Mouse (Mus musculus) spleen, postnatal 14 days (tissue): ENCODE results near the gene Hoxa6.

Experiments used
- DNase-seq, 2 experiments: peaks; one replicate each; pipeline ENCODE4 v3.0.0; 2021 to 2022; ENCODE audit warnings: low spot score in 2 of 2

Hoxa6 gene

GRCm38 (mm10) chr6:52216691-52217458 is 8.4 kb upstream of the Hoxa6 start:
- DNase-seq = no peak

- DNase-seq = no peak
Measured at GRCm38 (mm10) chr6:52215771-52216535, 7.4 kb upstream of the Hoxa6 start.

GRCm38 (mm10) chr6:52215070-52215469 is 6.5 kb upstream of the Hoxa6 start:
- DNase-seq = no peak

GRCm38 (mm10) chr6:52214271-52214670 is 5.7 kb upstream of the Hoxa6 start:
- DNase-seq = no peak

- DNase-seq = no peak
Measured at GRCm38 (mm10) chr6:52213119-52213986, 4.8 kb upstream of the Hoxa6 start, which contains the start of the genes Hoxa3 and Gm28308. Gene Hoxa3, minus strand, starts transcription at chr6:52213336. Gene Gm28308, minus strand, starts transcription at chr6:52213339.

- DNase-seq = no peak
Measured at GRCm38 (mm10) chr6:52212556-52213118, 4.1 kb upstream of the Hoxa6 start.

GRCm38 (mm10) chr6:52211961-52212360 is 3.4 kb upstream of the Hoxa6 start:
- no peak for DNase-seq

GRCm38 (mm10) chr6:52211170-52211935 is 2.8 kb upstream of the Hoxa6 start:
- peak in 1 of 2 experiments; percentile 60 for DNase-seq

GRCm38 (mm10) chr6:52209685-52210046 is 1.1 kb upstream of the Hoxa6 start:
- no peak for DNase-seq

GRCm38 (mm10) chr6:52208868-52209684 is 554 bp upstream of the Hoxa6 start:
- DNase-seq = no peak

- no peak for DNase-seq
Measured at GRCm38 (mm10) chr6:52207684-52207976, 892 bp downstream of the Hoxa6 start.

GRCm38 (mm10) chr6:52206882-52207683 is 1.4 kb downstream of the Hoxa6 start:
- no peak for DNase-seq

GRCm38 (mm10) chr6:52205638-52206621 is 2.6 kb downstream of the Hoxa6 start:
- no peak for DNase-seq

GRCm38 (mm10) chr6:52205221-52205620 is 3.3 kb downstream of the Hoxa6 start:
- no peak for DNase-seq

- DNase-seq = no peak
Measured at GRCm38 (mm10) chr6:52204050-52204752, 4.3 kb downstream of the Hoxa6 start, which contains the start of gene Hoxa5. Gene Hoxa5, minus strand, starts transcription at chr6:52204587.

- DNase-seq = no peak
Measured at GRCm38 (mm10) chr6:52203371-52204049, 5.0 kb downstream of the Hoxa6 start.

- DNase-seq = no peak
Measured at GRCm38 (mm10) chr6:52203121-52203370, 5.5 kb downstream of the Hoxa6 start.
